Mouse (Mus musculus): ENCODE measurements around the gene 4933402N03Rik. TPM values are rescaled to one million over a fixed set of nuclear protein-coding genes. Genes with fewer than 3 reads are reported as not detected.

The 4933402N03Rik gene
- total and polyA plus RNA-seq, 2 experiments: not detected

DNA sequence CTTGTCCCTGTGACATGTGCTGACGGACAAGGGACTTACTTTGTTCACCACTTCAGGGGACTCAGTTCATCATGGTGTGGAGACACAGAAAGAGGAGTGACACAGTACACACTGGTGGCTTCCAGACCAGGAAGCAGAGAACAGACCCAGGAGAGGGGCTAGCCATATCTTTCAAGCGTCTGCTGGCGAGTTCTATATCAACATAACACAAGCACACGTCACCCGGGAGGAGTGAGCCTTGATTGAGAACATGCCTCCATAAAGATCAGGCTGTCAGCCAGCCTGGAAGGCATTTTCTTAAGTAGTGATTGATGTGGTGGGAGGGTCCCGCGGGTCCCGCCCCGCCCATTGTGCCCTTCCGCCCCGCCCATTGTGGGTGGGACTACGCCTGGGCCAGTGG lies 16.1 kb downstream of the 4933402N03Rik start:
- no peaks in the 10 kb centered on the region for H3K79me2 ChIP-seq (ENCODE audit: control insufficient read depth, insufficient read depth, low read length)
- H3K4me1 ChIP-seq (ENCODE audit: control insufficient read depth, insufficient read depth, low read length): no peaks in the 10 kb centered on the region
- H3K9ac ChIP-seq (ENCODE audit: low read depth, low read length): no peak overlapping the region
- TF ChIP-seq POLR2A (IDR thresholded peaks at IDR 0.05; ENCODE audit: extremely low read depth, insufficient read depth, low read length) (no peak), CTCF (IDR thresholded peaks at IDR 0.05; ENCODE audit: low read depth, low read length) (no peak)
- DNase-seq (ENCODE audit: extremely low read depth, low read depth, low spot score): no peak
- no peaks in the 10 kb centered on the region for H3K27me3 ChIP-seq (ENCODE audit: control insufficient read depth, insufficient read depth, low read length)
- H3K27ac ChIP-seq (replicated peaks; ENCODE audit: insufficient read depth, low read depth, low read length): no peak overlapping the region
- H3K36me3 ChIP-seq (ENCODE audit: control insufficient read depth, insufficient read depth, low read length): no peaks in the 10 kb centered on the region
- H3K4me3 ChIP-seq (ENCODE audit: insufficient read depth, low read depth, low read length): no peak overlapping the region
- WGBS: 75% methylated on average over 12 of the region's 12 CpGs

DNA sequence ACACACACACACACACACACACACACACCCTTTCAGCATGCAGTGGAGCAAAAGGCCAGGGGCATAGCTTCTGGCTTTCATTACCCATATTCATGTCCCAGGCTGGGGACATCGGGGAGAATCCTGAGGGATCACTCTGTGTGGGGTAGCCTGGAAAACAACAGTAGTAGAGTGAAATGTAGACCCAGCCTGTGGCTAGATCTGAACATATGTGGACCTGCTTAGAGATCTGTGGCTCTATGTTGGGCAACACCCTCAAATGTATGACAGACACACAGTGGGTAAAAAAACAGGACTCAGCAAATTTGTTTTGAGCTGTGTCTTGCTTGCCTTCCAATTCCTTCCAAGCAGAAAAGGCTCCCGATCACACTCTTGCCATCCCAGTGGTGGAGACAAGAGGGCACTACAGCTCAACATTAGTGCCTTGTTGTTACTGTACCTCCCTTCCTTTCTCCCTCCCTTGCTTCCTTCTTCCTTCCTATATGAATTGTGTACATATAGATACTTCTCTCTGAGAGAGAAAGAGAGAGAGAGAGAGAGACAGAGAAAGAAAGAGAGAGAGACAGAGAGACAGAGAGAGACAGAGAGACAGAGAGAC lies 23.8 kb downstream of the 4933402N03Rik start:
- WGBS: 89% methylated on average over 2 of the region's 2 CpGs
- H3K27ac ChIP-seq (replicated peaks; ENCODE audit: insufficient read depth, low read depth, low read length): no peak overlapping the region
- DNase-seq (ENCODE audit: extremely low read depth, low read depth, low spot score): no peak
- no peak for TF ChIP-seq CTCF (IDR thresholded peaks at IDR 0.05; ENCODE audit: low read depth, low read length)
- no peak for TF ChIP-seq POLR2A (IDR thresholded peaks at IDR 0.05; ENCODE audit: extremely low read depth, insufficient read depth, low read length)
- H3K36me3 ChIP-seq (ENCODE audit: control insufficient read depth, insufficient read depth, low read length): no peaks in the 10 kb centered on the region
- no peak overlapping the region for H3K4me3 ChIP-seq (ENCODE audit: insufficient read depth, low read depth, low read length)
- H3K4me1 ChIP-seq (ENCODE audit: control insufficient read depth, insufficient read depth, low read length): no peaks in the 10 kb centered on the region
- H3K79me2 ChIP-seq (ENCODE audit: control insufficient read depth, insufficient read depth, low read length): no peaks in the 10 kb centered on the region
- no peak overlapping the region for H3K9ac ChIP-seq (ENCODE audit: low read depth, low read length)
- no peaks in the 10 kb centered on the region for H3K27me3 ChIP-seq (ENCODE audit: control insufficient read depth, insufficient read depth, low read length)

DNA sequence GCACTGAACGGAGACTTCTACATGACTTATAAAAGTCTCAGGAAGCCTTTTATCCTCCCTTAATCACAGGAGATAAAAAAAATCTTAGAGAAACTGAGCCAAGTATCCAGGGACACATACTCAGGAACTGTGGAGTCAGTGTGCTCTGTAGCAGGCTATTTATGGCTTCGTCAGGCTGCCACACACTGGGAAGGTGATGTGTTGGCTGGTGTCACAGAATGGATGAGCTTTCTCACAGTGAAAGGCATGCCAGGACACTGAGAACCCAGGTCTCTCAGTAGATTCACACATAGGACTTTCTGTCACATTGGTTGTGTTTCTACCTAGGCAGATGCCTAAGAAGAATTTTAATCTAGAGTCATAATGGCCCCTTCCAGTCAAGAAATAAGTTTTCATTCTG lies 31.7 kb downstream of the 4933402N03Rik start:
- no peaks in the 10 kb centered on the region for H3K79me2 ChIP-seq (ENCODE audit: control insufficient read depth, insufficient read depth, low read length)
- WGBS: 76% methylated on average over 2 of the region's 2 CpGs
- H3K27me3 ChIP-seq (ENCODE audit: control insufficient read depth, insufficient read depth, low read length): no peaks in the 10 kb centered on the region
- no peak for TF ChIP-seq CTCF (IDR thresholded peaks at IDR 0.05; ENCODE audit: low read depth, low read length)
- no peak for TF ChIP-seq POLR2A (IDR thresholded peaks at IDR 0.05; ENCODE audit: extremely low read depth, insufficient read depth, low read length)
- H3K9ac ChIP-seq (ENCODE audit: low read depth, low read length): no peak overlapping the region
- H3K36me3 ChIP-seq (ENCODE audit: control insufficient read depth, insufficient read depth, low read length): no peaks in the 10 kb centered on the region
- no peak overlapping the region for H3K27ac ChIP-seq (replicated peaks; ENCODE audit: insufficient read depth, low read depth, low read length)
- DNase-seq (ENCODE audit: extremely low read depth, low read depth, low spot score): no peak
- H3K4me3 ChIP-seq (ENCODE audit: insufficient read depth, low read depth, low read length): no peak overlapping the region
- no peaks in the 10 kb centered on the region for H3K4me1 ChIP-seq (ENCODE audit: control insufficient read depth, insufficient read depth, low read length)

DNA sequence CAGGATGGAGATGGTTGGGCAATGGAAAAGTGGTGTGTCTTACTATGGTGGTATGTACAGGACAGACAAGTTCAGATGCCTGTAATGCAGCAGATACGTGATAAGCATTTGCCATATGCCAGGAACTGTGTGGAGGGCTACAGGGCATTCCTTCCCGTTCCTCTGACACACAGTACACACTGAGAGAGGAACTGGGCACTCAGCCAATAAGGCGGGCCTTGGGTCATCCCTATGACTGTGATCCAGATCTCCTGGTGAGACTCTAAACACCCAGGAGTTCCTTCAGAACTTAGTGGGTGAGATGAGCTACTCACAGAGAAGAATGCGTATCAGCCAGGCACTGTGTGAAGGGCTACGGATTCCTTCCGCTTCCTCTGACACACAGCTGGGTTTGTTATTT lies 32.4 kb downstream of the 4933402N03Rik start:
- WGBS: 69% methylated on average over 6 of the region's 6 CpGs
- Histone ChIP-seq H3K4me3 (ENCODE audit: insufficient read depth, low read depth, low read length) (no peak overlapping the region), H3K79me2 (ENCODE audit: control insufficient read depth, insufficient read depth, low read length) (no peaks in the 10 kb centered on the region), H3K27ac (replicated peaks; ENCODE audit: insufficient read depth, low read depth, low read length) (no peak overlapping the region), H3K9ac (ENCODE audit: low read depth, low read length) (no peak overlapping the region), H3K27me3 (ENCODE audit: control insufficient read depth, insufficient read depth, low read length) (no peaks in the 10 kb centered on the region), H3K4me1 (ENCODE audit: control insufficient read depth, insufficient read depth, low read length) (no peaks in the 10 kb centered on the region), H3K36me3 (ENCODE audit: control insufficient read depth, insufficient read depth, low read length) (no peaks in the 10 kb centered on the region)
- no peak for DNase-seq (ENCODE audit: extremely low read depth, low read depth, low spot score)
- TF ChIP-seq CTCF (IDR thresholded peaks at IDR 0.05; ENCODE audit: low read depth, low read length): no peak
- TF ChIP-seq POLR2A (IDR thresholded peaks at IDR 0.05; ENCODE audit: extremely low read depth, insufficient read depth, low read length): no peak

DNA sequence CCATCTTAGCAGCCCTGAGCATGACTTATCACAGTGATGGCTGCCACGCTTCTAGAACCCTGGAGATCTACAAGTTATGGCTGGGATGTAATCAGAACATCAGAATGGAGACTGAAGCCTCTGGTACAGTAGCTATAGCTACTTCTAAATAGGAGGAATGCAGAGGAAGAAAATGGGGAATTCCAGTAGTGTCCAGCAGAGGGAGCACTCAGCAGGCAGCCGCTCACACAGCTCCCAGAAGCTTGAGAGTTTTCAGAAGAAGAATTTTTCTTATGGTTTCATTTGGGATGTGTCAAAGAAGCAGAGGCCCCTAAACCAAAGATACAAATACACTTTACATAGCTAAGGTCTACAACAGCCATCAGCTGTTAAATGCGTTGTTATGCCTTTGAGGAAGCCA lies 33.6 kb downstream of the 4933402N03Rik start:
- no peaks in the 10 kb centered on the region for H3K4me1 ChIP-seq (ENCODE audit: control insufficient read depth, insufficient read depth, low read length)
- H3K9ac ChIP-seq (ENCODE audit: low read depth, low read length): no peak overlapping the region
- no peak overlapping the region for H3K27ac ChIP-seq (replicated peaks; ENCODE audit: insufficient read depth, low read depth, low read length)
- WGBS: 31% methylated on average over 3 of the region's 3 CpGs
- no peaks in the 10 kb centered on the region for H3K79me2 ChIP-seq (ENCODE audit: control insufficient read depth, insufficient read depth, low read length)
- H3K27me3 ChIP-seq (ENCODE audit: control insufficient read depth, insufficient read depth, low read length): no peaks in the 10 kb centered on the region
- no peaks in the 10 kb centered on the region for H3K36me3 ChIP-seq (ENCODE audit: control insufficient read depth, insufficient read depth, low read length)
- no peak overlapping the region for H3K4me3 ChIP-seq (ENCODE audit: insufficient read depth, low read depth, low read length)
- no peak for TF ChIP-seq POLR2A (IDR thresholded peaks at IDR 0.05; ENCODE audit: extremely low read depth, insufficient read depth, low read length)
- TF ChIP-seq CTCF (IDR thresholded peaks at IDR 0.05; ENCODE audit: low read depth, low read length): peak; percentile 74
- DNase-seq (ENCODE audit: extremely low read depth, low read depth, low spot score): peak; percentile 29

Other genes starting within 250 kb of the 4933402N03Rik start
- gene Htra1, start 210.2 kb downstream of the 4933402N03Rik start, total RNA-seq (2014; rRNA removed): 3.2 and 3.6 TPM in 2 replicates
- 2.6 and 3.1 TPM in 2 replicates for gene Htra1, start 210.2 kb downstream of the 4933402N03Rik start, polyA plus RNA-seq (2012; rRNA removed)
- 5.6 and 32.1 TPM in 2 replicates for gene Dmbt1, start 114.3 kb downstream of the 4933402N03Rik start, total RNA-seq (2014; rRNA removed)
- gene Dmbt1, start 114.3 kb downstream of the 4933402N03Rik start, polyA plus RNA-seq (2012; rRNA removed): 0.35 and 0.55 TPM in 2 replicates
- not detected in 2 replicates for gene 5430419D17Rik, start 28.1 kb upstream of the 4933402N03Rik start, total RNA-seq (2014; rRNA removed)
- not detected in 2 replicates for gene 5430419D17Rik, start 28.1 kb upstream of the 4933402N03Rik start, polyA plus RNA-seq (2012; rRNA removed)
- 0.47 and 4.0 TPM in 2 replicates for gene Cuzd1, start 176.0 kb upstream of the 4933402N03Rik start, total RNA-seq (2014; rRNA removed)
- not detected in 2 replicates for gene Cuzd1, start 176.0 kb upstream of the 4933402N03Rik start, polyA plus RNA-seq (2012; rRNA removed)
- gene Fam24b, start 183.2 kb upstream of the 4933402N03Rik start, total RNA-seq (2014; rRNA removed): not detected in 2 replicates
- 0.91 TPM in 1 of 2 replicates, not detected in the other for gene Fam24b, start 183.2 kb upstream of the 4933402N03Rik start, polyA plus RNA-seq (2012; rRNA removed)
- not detected in 2 replicates for gene Fam24a, start 187.6 kb upstream of the 4933402N03Rik start, total RNA-seq (2014; rRNA removed)
- gene Fam24a, start 187.6 kb upstream of the 4933402N03Rik start, polyA plus RNA-seq (2012; rRNA removed): not detected in 2 replicates
- 1.7 and 1.9 TPM in 2 replicates for gene 2310057M21Rik, start 216.4 kb upstream of the 4933402N03Rik start, total RNA-seq (2014; rRNA removed)
- gene 2310057M21Rik, start 216.4 kb upstream of the 4933402N03Rik start, polyA plus RNA-seq (2012; rRNA removed): 2.0 and 3.7 TPM in 2 replicates
- 26.2 and 27.0 TPM in 2 replicates for gene Pstk, start 224.8 kb upstream of the 4933402N03Rik start, total RNA-seq (2014; rRNA removed)
- 26.7 and 30.9 TPM in 2 replicates for gene Pstk, start 224.8 kb upstream of the 4933402N03Rik start, polyA plus RNA-seq (2012; rRNA removed)

Measured in liver, adult 2 months (tissue).